Mouse (Mus musculus) hindbrain, embryonic 16.5 days (tissue): ENCODE results near the gene Gm48552. TPM values are rescaled to one million over a fixed set of nuclear protein-coding genes. Genes with fewer than 3 reads are reported as not detected.

Source experiments
- ATAC-seq: fragments of 200-750 bp; cut with Nextera tagmentation; 2 replicates; pipeline ENCODE4 v1.8.0; 2017; ENCODE audit warnings: moderate TSS enrichment, moderate library complexity
- H3K27ac ChIP-seq: fragments of 300-500 bp; sonication (generic); 2 replicates; pipeline ENCODE4 v1.5.1; 2014; ENCODE audit warnings: low read depth, mild to moderate bottlenecking, control low read depth, low read length, moderate library complexity
- H3K27me3 ChIP-seq: fragments of 300-500 bp; sonication (generic); replicated peaks from 2 replicates; pipeline ENCODE4 v1.6.1; 2014; ENCODE audit warnings: low read length; ENCODE audit not compliant: control insufficient read depth, insufficient read depth
- H3K36me3 ChIP-seq: fragments of 300-500 bp; sonication (generic); 2 replicates; pipeline ENCODE4 v1.6.1; 2014; ENCODE audit warnings: mild to moderate bottlenecking, low read length, moderate library complexity, mixed read lengths; ENCODE audit not compliant: control insufficient read depth, insufficient read depth
- H3K4me1 ChIP-seq: fragments of 300-500 bp; sonication (generic); 2 replicates; pipeline ENCODE4 v1.6.1; 2014; ENCODE audit warnings: low read depth, low read length; ENCODE audit not compliant: control insufficient read depth, insufficient read depth
- H3K4me2 ChIP-seq: fragments of 300-500 bp; sonication (generic); 2 replicates; pipeline ENCODE4 v1.6.1; 2014; ENCODE audit warnings: mild to moderate bottlenecking, low read length, control low read depth, moderate library complexity
- H3K4me3 ChIP-seq: fragments of 300-500 bp; sonication (generic); 2 replicates; pipeline ENCODE4 v1.5.1; 2014; ENCODE audit warnings: mild to moderate bottlenecking, low read length, control low read depth, moderate library complexity
- H3K9ac ChIP-seq: fragments of 300-500 bp; sonication (generic); 2 replicates; pipeline ENCODE4 v1.6.1; 2014; ENCODE audit warnings: low read depth, mild to moderate bottlenecking, control low read depth, low read length, moderate library complexity
- H3K9me3 ChIP-seq: fragments of 300-500 bp; sonication (generic); 2 replicates; pipeline ENCODE4 v1.6.1; 2014; ENCODE audit warnings: mild to moderate bottlenecking, low read length, moderate library complexity; ENCODE audit not compliant: control insufficient read depth
- WGBS: fragments of 180-500 bp; shearing (Covaris S2); extraction: QIAGEN DNeasy Blood & Tissue Kit; methylation state at CpG from one replicate; pipeline ENCODE4 v1.1.7; 2014; 5-methylcytosine and 5-hydroxymethylcytosine counted together
- polyA plus RNA-seq: library from polyadenylated mRNA; unstranded; fragments of >200 nt; fragmentation: Nextera tagmentation; extraction: Ambion mirVana; gene quantifications from 2 replicates; pipeline ENCODE4 v1.2.1, GENCODE M21; 2015

The Gm48552 gene
- polyA plus RNA-seq, 1 experiment from 2014 or later = 1.5 TPM

DNA sequence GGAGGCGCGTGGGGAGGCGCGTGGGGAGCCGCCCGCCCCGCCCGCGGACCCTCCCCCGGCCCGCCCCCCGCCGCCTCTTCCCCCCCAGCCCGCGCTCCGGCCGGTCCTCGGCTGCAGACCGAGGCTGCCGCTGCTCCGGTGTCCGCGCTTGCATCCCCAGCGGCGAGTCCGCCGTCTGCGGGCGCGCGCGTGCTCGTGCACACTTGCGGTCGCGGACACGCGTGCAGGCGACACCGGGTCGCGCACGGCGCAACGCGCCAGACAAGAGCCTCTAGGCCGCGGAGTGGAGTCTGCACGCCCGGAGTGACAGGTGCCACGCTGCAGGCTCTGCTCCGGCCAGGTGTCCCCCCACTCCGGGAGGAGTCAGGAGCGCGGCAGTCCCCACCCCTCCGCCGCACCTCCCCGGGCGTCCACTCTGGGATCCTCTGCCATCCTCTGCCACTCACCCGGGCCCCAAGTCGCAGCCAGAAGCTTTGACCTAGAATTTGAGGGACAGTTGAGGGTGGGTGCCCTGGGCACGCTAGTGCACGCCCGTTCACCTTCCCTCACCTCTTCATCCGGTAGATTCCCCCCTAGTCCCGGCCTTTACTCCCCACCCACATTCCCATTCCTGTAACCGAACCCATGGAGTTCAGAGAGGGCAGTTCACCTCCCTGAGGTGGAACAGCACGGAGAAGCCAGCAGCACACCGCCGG, 42.2 kb downstream of the Gm48552 start:
- Histone ChIP-seq H3K36me3 (no peaks in the 10 kb centered on the region), H3K27me3 (peaks cover 8% of the 10 kb centered on the region; the same call in 1 of the 2 replicates), H3K9ac (peak overlapping the region; percentile 87), H3K4me1 (peaks cover 38% of the 10 kb centered on the region), H3K4me3 (peak overlapping the region; percentile 82), H3K27ac (peak overlapping the region; percentile 96), H3K9me3 (no peaks in the 10 kb centered on the region; the same call in 1 of the 2 replicates), H3K4me2 (peak overlapping the region; percentile 88)
- WGBS = 2% methylated on average over 43 of the region's 70 CpGs
- peak; percentile 5 for ATAC-seq

DNA sequence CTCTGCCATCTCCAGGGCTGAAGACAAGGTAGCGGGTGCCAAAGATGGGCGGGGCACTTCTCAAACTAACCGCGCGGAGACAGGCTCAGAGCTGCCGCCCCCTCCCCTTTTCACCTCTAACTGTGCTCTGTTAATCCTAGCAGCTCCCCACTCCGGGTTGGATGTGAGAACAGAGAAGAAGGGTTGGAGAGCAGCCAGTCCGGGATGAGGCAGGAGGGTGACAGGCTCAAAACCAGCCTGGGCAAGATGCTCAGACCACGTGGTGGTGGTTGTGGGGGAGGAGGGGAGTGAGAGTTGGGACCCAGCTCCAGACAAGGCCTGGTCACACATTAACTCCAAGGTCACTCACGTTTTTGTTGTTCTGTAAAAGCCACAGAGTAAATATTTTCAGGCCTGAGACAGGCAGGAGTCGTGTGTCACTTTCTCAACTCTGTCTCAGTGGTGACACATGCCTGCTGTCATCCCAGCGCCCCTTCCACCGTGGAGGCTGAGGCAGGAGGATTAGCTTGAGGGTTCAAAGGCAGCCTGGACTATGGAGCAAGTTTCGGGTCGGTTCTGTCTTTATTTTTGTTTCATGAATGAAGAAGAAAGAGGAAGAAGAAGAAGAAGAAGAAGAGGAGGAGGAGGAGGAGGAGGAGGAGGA, 42.8 kb downstream of the Gm48552 start:
- WGBS = 12% methylated on average over 15 of the region's 15 CpGs
- peak; percentile 3; the same call in 1 of the 2 replicates for ATAC-seq
- peaks cover 34% of the 10 kb centered on the region for H3K4me1 ChIP-seq
- peak overlapping the region; percentile 96 for H3K27ac ChIP-seq
- no peak overlapping the region; the same call in 1 of the 2 replicates for H3K9ac ChIP-seq
- no peaks in the 10 kb centered on the region for H3K36me3 ChIP-seq
- peak overlapping the region; percentile 82 for H3K4me3 ChIP-seq
- H3K4me2 ChIP-seq = peak overlapping the region; percentile 88
- peaks cover 8% of the 10 kb centered on the region; the same call in 1 of the 2 replicates for H3K27me3 ChIP-seq
- H3K9me3 ChIP-seq = no peaks in the 10 kb centered on the region; the same call in 1 of the 2 replicates

DNA sequence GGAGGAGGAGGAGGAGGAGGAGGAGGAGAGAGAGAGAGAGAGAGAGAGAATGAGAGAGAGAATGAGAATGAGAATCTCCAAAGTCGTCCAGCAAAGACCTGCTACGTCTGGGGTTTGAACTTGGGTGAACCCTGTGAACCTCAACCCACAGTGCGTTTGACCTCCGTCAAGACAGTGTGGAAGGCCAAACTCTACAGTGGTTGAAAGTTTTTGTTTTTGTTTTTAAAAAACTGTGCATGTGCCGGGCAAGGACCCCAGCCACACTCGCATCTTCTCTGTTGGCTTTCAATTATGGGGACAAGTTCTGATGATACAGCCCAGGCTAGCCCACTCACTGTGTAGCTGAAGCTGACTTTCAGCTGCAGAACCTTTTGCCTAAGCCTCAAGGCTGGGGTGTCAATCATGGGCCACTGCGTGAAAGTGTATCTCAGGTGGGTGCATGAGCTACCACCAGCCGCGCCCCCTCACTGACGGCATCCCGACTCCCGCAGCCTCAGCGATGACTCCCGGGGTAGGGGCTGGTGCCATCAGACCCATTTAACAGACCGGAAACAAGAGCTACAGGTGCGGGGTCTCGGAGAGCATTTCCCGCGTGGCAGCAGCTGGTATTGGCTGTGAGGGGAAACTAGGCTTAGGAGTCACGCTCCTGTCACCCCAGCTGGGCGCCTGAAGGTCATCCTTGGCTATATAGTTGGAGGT, 43.5 kb downstream of the Gm48552 start:
- WGBS = 59% methylated on average over 21 of the region's 21 CpGs
- peaks cover 27% of the 10 kb centered on the region for H3K4me1 ChIP-seq
- peak overlapping the region; percentile 33 for H3K27ac ChIP-seq
- peak overlapping the region; percentile 61 for H3K4me2 ChIP-seq
- H3K36me3 ChIP-seq = no peaks in the 10 kb centered on the region
- no peaks in the 10 kb centered on the region; the same call in 1 of the 2 replicates for H3K9me3 ChIP-seq
- H3K27me3 ChIP-seq = peaks cover 6% of the 10 kb centered on the region; the same call in 1 of the 2 replicates
- peak overlapping the region; percentile 33 for H3K4me3 ChIP-seq
- peak; percentile 4 for ATAC-seq
- peak overlapping the region; percentile 48; the same call in 1 of the 2 replicates for H3K9ac ChIP-seq

DNA sequence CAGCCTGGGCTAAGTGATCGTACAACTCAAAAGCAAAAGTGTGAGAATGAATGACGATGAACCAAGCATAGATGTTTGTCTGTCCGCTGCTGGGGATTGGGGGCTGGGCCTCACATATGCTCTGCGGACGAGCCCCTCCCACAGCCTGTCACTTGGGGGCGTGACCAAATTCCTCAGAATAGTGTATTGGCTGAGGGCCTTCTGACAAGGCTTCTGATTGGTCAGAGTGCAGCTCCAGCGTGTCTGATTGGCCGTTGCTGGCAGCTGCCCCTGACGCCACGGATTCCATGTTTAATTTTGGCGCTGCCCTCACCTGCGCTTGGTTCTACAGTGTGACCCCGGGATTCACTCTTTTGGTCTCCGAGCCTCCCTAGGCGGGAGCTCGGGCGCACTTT, 44.1 kb downstream of the Gm48552 start:
- ATAC-seq = peak; percentile 89
- WGBS = 3% methylated on average over 17 of the region's 17 CpGs
- Histone ChIP-seq H3K9me3 (no peaks in the 10 kb centered on the region; the same call in 1 of the 2 replicates), H3K36me3 (no peaks in the 10 kb centered on the region), H3K4me3 (peak overlapping the region; percentile 33), H3K9ac (peak overlapping the region; percentile 48), H3K4me1 (peaks cover 25% of the 10 kb centered on the region), H3K27me3 (peaks cover 2% of the 10 kb centered on the region; the same call in 1 of the 2 replicates), H3K27ac (peak overlapping the region; percentile 48), H3K4me2 (peak overlapping the region; percentile 61)

DNA sequence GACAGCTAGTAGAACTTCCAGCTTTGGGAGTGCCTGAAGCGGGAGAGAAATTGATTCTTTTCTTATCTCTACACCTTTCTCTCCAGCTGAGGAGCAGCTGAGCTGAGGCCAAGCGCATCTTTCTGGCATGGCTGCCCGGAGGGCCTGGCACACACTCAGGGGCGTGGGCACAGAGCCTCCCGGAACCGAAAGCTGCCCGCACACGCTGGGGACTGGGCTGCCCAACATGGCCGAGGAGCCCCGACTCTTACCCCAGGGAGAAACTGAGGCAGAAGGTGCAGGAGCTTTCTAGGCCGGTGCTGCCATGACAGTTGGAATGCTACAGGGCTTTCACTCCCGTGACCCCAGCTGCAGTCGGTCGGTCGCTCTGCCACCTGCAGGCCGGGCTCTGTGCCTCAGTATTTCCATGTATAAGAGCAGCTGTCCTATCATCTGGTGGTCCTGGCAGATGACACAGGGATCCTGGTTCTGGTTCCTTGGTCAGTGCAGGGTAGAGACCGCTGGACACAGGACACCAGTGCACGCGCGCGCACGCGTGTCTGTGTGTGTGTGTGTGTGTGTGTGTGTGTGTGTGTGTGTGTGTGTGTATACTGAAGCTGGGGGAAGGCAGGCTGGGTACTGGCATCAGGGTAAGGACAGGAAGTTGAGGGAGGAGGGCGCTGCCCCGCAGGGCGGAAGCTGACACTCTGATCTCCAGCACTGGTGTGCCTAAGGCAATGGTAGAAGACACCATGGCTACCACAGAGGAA, 44.9 kb downstream of the Gm48552 start:
- Histone ChIP-seq H3K4me2 (peak overlapping the region; percentile 61; the same call in 1 of the 2 replicates), H3K27me3 (no peaks in the 10 kb centered on the region), H3K36me3 (no peaks in the 10 kb centered on the region), H3K4me3 (no peak overlapping the region), H3K27ac (peak overlapping the region; percentile 25; the same call in 1 of the 2 replicates), H3K9me3 (no peaks in the 10 kb centered on the region), H3K9ac (no peak overlapping the region), H3K4me1 (peaks cover 25% of the 10 kb centered on the region)
- ATAC-seq = no peak
- WGBS = 59% methylated on average over 26 of the region's 26 CpGs

DNA sequence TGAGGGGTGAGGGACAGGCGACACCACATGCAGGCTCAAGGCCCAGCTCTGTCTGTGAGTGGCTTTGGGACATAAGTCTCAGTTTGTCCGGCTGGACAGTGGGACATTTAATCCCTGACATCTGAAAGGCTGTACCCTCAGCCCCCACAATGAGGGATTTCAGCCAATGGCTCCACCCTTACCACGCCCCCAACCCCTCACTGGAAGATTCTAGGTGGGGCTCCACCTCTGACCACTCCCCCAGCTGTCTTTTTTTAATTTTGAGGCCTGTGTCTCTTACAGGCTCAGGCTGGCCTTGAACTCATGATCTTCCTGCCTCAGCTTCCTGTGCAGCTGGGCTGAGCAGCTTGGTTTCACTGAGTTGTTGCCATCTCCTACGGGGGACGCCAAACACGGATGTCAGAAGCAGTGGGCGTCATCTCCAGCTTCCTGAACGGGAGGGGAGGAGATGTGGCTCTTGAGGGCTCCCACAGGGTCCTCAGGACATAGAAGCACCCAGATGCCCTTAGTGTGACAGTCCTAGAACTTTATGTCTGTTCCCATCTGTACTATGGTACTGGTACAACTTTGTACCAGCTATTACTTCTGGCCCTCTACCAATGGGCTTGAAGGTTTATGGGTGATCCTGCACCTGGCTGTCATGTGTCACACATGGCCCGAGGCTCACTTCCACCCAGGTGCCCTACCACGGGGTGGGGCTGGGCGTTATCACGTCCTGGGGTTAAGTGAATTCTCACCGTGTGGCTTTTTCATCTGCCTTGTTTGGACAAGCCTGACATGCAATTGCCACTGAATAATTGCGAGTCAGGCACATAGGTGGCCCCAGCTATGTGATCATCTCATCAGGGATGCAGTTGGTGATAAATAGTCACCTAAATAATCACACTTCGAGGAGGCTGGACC, 45.8 kb downstream of the Gm48552 start:
- H3K27me3 ChIP-seq = no peaks in the 10 kb centered on the region
- no peaks in the 10 kb centered on the region for H3K36me3 ChIP-seq
- H3K4me1 ChIP-seq = peaks cover 22% of the 10 kb centered on the region
- no peaks in the 10 kb centered on the region for H3K9me3 ChIP-seq
- no peak for ATAC-seq
- H3K4me3 ChIP-seq = no peak overlapping the region
- no peak overlapping the region for H3K9ac ChIP-seq
- WGBS = 68% methylated on average over 15 of the region's 15 CpGs
- H3K27ac ChIP-seq = peak overlapping the region; percentile 45
- no peak overlapping the region for H3K4me2 ChIP-seq

DNA sequence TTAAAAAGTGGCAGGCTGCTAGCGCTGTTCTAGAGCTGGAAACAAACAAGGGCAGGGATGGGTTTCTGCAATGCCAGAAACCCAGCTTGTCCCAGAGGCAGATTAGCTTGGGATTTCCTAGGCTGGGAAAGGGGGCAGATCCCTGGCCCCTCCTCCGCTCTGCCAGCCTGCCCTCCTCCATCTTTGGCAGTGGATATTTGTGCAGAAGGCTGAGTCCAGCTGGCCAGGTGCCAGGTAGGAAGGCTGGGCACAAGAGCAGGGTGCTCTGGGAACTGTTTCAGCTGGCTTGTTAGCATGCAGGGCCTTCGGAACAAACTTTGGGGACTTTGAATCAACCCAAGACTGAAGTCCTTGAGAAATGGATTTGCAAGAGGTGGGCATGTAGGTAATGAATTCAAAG, 46.6 kb downstream of the Gm48552 start:
- Histone ChIP-seq H3K27ac (peak overlapping the region; percentile 45), H3K9me3 (no peaks in the 10 kb centered on the region), H3K4me1 (peaks cover 20% of the 10 kb centered on the region), H3K4me3 (no peak overlapping the region), H3K4me2 (no peak overlapping the region), H3K9ac (no peak overlapping the region), H3K27me3 (no peaks in the 10 kb centered on the region), H3K36me3 (no peaks in the 10 kb centered on the region)
- ATAC-seq = peak; percentile 26; the same call in 1 of the 2 replicates
- 34% methylated on average over 3 of the region's 3 CpGs for WGBS
